Mouse (Mus musculus): ENCODE data around the gene Reg3b.
"Not testable (repeated sequence)": the region's sequence is repeated elsewhere in the genome, so short reads cannot be mapped to it uniquely, and the experiment has no call there.

Reg3b gene

DNA sequence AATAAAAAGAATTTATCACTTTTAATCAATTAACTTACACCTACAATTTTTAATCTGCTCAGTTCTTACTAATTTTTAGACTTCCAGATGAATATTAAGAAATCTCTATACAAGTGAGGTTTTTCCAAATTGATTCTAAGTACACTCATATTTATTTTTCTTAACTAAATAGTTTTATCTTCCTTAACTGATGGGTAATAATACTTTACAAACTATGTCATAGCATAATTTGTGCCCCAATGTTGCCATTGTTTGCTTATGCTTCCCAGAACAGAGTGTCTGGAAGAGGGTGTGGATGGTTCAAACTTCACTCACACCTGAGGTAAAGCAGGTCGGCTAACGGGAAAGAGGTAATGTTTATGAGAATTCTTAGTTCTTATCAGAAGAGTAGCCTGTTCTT lies at the start of gene Reg3b:
Gene Reg3b (plus strand): TSS at position 301 of the 400 bp plus-strand sequence.
- no peak for DNase-seq (ENCODE audit: low read depth)

DNA sequence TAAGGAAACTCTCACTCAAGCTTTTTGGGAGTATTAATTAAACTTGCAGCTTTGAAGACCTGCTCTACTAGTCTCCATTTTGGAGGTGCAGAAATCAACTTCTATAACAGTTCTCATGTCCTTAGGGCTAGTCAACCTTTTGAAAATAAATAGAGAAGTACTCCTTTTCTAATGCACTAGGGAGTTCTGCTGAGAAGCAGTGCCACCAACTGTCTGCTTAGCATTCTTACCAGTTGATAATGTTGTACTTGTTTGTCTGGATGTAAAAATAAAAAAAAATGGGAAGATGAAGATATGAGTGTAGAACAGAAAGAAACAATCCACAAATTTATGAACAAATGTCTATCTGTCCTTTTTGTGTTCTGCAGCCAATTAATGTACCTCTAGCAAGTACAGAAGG lies 42.7 kb upstream of the Reg3b start:
- no peak for DNase-seq (ENCODE audit: low read depth)

DNA sequence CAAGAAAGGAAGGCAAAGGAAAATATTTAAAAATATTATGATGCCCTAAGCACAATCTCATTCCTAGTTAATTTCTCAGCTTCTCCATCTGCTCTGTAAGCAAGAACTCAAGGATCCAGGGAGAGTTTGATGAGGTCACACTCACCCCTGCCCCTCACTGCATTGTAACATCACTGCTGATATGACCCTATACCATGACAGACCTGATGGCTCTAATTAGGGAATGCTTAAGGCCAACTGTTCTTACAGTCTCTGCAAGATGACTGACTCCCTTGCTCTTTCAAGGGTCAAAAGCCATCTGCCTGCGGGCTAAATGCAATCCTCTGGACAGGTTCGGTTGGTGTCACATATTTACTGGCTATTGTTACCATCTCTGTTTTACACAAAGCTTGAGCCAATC lies 41.3 kb upstream of the Reg3b start:
- DNase-seq (ENCODE audit: low read depth): no peak

GRCm38 (mm10) chr6:78331919-78332569 lies 38.4 kb upstream of the Reg3b start:
- DNase-seq (ENCODE audit: low read depth): no peak

DNA sequence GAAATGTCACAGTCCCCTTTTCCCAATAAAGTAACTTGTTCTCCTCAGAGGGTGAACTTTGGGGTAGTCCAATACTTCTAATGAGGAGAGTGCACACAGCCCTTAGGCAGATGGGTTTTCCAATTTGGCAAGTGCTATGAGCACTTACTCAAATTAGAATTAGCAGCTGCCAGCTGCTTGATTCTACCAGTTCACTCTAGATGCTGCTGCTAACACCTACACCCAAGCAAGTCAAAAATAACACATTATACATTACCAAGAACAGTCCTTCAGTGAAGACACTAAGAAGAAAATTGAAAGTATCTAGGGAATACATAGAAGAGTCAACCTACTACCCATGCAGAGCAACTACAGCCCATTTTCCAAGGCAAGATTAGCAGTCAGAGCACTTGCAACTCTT lies 30.2 kb upstream of the Reg3b start:
- no peak for DNase-seq (ENCODE audit: low read depth)

DNA sequence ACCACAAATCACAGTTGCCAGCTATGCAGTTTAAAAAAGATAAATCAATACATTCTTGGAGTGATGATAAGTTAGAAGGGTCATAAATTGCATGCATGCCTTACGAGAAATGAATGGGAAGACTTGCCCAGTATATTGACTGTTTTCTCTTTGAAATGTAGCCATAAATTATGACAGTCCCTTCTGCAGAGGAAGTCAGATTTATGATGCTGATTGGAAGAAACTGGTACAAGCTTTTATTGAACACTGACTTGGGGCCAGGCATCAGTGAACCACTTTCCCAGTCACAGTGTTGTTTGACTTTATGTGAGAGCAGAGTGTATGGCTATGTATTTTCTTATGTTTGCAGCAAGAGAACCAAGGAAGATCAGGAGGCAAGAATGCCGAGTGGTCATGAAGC lies 28.8 kb upstream of the Reg3b start:
- DNase-seq (ENCODE audit: low read depth): no peak

DNA sequence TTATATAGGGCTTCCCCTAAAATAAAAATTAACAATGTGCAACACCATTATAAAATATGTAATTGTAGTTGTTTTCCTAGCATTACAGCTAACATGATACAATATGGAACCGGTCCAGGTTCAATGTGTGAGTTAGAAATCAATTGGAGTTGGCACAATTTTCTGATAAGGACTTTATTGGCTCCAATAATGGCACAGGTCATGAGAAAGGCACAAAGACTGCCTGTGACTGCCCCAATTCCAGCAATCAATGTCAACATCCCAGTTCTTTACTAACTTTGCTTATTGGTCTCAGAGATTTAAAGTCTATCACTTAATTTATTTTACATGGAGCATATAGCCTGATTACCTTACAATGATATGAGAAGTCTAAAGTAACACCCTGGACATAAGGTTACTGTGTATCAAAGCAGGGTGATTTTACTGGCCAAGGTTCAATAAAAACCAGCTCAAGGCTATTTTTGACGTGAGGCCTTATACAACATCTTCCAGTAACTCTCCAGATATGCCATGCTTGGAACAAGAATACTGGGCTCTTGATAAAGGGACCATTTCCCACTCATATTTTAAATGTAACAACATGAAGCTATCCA lies 8.4 kb upstream of the Reg3b start:
- no peak for DNase-seq (ENCODE audit: low read depth)

DNA sequence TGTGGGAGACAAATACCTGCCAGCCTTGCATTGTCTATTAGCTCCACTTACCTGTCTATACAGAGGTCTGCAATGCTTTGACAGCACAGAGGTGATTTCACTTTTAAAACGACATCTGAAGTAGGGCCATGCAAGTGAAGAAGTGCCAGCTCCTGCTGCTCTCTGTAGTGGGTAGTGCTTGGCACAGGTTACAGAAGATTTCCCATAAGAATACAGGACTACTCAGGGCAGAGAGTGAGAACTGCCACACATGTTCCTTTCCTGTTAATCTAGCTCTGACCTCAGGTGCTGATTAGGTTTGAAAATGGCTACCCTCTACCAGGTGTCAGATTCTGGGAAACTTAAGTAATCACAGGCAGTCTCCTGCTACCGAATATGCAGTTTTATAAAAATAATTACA lies 8.3 kb downstream of the Reg3b start, which contains the start of gene Reg3d:
Gene Reg3d (minus strand): TSS at position 101 of the 400 bp plus-strand sequence.
- DNase-seq (ENCODE audit: low read depth): no peak

DNA sequence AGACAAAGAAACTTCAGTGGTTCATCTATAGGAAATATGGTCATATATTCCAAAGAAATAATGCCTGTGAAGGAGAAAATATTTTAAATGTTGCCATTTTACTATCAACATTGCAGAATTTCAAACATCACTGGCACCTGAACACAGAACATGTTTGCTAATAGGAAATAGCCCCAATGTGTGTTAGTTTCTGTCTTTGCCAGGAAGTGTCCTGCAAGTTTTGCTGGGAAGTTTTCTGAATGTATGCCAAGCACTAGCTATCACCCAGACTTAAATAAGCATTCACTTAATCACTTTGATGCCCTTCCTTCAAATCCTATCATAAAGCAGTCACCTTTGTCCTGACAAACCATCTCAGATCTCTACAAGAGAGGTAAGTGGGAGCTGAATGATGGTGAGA lies 10.0 kb downstream of the Reg3b start, which contains the start of gene Reg3a:
Gene Reg3a (plus strand): TSS at position 301 of the 400 bp plus-strand sequence.
- no peak for DNase-seq (ENCODE audit: low read depth)

DNA sequence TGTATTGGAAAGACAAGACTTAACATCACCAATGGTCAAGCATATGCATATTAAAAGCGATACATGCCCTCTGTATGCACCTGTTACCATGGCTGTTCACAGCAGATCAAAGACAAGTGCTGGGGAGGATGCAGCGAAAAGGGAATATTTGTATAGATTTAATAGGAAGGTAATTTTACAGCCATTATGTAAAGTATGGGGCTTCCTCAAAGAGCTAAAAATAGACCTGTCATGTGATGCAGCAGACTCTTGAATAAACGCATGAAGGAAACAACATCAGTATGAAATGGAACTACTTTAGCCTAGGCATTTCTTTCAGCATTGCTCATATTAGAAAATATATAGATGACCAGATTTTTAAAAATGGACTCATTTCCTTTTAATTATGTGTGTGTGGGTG lies 15.2 kb downstream of the Reg3b start:
- no peak for DNase-seq (ENCODE audit: low read depth)

- not testable (repeated sequence) for DNase-seq (ENCODE audit: low read depth)
These were observed 24.9 kb downstream of the Reg3b start, which contains the start of gene Reg2 for GRCm38 (mm10) chr6:78395323-78395722. TSS of gene Reg2 (plus strand) at chr6:78395623.

- DNase-seq (ENCODE audit: low read depth): not testable (repeated sequence)
These were observed 52.0 kb downstream of the Reg3b start, which contains the start of gene Reg1 for GRCm38 (mm10) chr6:78422411-78422810. TSS of gene Reg1 (plus strand) at chr6:78422711.
